Mouse (Mus musculus): ENCODE data around the gene Garem2. TPM values are rescaled to one million over a fixed set of nuclear protein-coding genes. Genes with fewer than 3 reads are reported as not detected.

The Garem2 gene
- polyA plus RNA-seq, 1 experiment from 2014 or later = 8.1 TPM

Other genes starting within 250 kb of the Garem2 start
- gene Il6, start 92.0 kb upstream of the Garem2 start, polyA plus RNA-seq (2015; fragmentation: Nextera tagmentation; extraction: Ambion mirVana) = 0.23 TPM in 1 of 2 replicates, not detected in the other
- gene Tyms, start 31.5 kb upstream of the Garem2 start, polyA plus RNA-seq (2015; fragmentation: Nextera tagmentation; extraction: Ambion mirVana) = 84.3 and 95.4 TPM in 2 replicates
- 2.8 TPM in 2 replicates for gene 3110082J24Rik, start 925 bp downstream of the Garem2 start, polyA plus RNA-seq (2015; fragmentation: Nextera tagmentation; extraction: Ambion mirVana)
- gene Hadha, start 50.0 kb downstream of the Garem2 start, polyA plus RNA-seq (2015; fragmentation: Nextera tagmentation; extraction: Ambion mirVana) = 76.0 and 80.7 TPM in 2 replicates
- 66.5 and 72.0 TPM in 2 replicates for gene Hadhb, start 50.1 kb downstream of the Garem2 start, polyA plus RNA-seq (2015; fragmentation: Nextera tagmentation; extraction: Ambion mirVana)
- not detected in 2 replicates for gene Adgrf3, start 100.6 kb downstream of the Garem2 start, polyA plus RNA-seq (2015; fragmentation: Nextera tagmentation; extraction: Ambion mirVana)
- 30.1 and 30.7 TPM in 2 replicates for gene Selenoi, start 127.4 kb downstream of the Garem2 start, polyA plus RNA-seq (2015; fragmentation: Nextera tagmentation; extraction: Ambion mirVana)
- 5.5 and 8.9 TPM in 2 replicates for gene Drc1, start 176.2 kb downstream of the Garem2 start, polyA plus RNA-seq (2015; fragmentation: Nextera tagmentation; extraction: Ambion mirVana)